In the genomic region with DNA sequence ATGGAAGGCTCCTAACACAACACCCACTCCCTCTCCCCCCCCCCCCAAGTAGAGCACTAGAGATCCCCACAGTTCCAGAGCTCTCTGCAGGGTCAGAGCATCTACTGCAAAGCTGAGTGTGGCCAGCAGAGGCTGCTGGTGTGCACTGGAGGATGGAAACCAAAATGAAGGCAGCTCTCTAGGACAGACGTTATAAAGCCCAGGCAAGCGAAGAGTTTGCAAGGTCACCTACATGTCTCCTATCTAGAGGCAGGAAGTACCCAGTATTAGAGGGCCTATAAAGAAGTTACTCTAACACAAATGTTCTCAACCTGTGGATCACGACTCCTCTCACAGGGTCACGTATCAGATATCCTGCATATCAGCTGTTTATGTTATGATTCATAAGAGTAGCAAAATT, we compare ENCODE assay signal across 8 mouse cellular contexts.
DNase-seq lines count a peak whose midpoint lies in the region; ATAC-seq and TF ChIP-seq lines count a peak whose summit lies in the region.

No protein-coding gene starts in this region.

- no peak overlapping the region for H3K4me3 ChIP-seq in lung, embryonic 14.5 days (ENCODE audit: low read depth, low read length)

- no peaks in the 10 kb centered on the region for H3K9me3 ChIP-seq in lung, embryonic 14.5 days (ENCODE audit: low read depth, low read length)

- no peaks in the 10 kb centered on the region for H3K36me3 ChIP-seq in lung, embryonic 14.5 days (ENCODE audit: insufficient read depth)

- H3K27me3 ChIP-seq in lung, embryonic 14.5 days (ENCODE audit: insufficient read depth, low read length) = no peaks in the 10 kb centered on the region

- no peaks in the 10 kb centered on the region for H3K4me1 ChIP-seq in lung, embryonic 14.5 days (ENCODE audit: insufficient read depth)

- peak; percentile 81 for TF ChIP-seq CTCF in lung, embryonic 14.5 days (IDR thresholded peaks at IDR 0.05; ENCODE audit: low read depth)

- no peak overlapping the region for H3K4me2 ChIP-seq in lung, embryonic 14.5 days

- DNase-seq in thymus, postnatal 4 days = peak; percentile 19
- DNase-seq in thymus, postnatal 36 days = no peak
- peak; percentile 72 to 74 for DNase-seq in cerebellum, postnatal 10 days
- DNase-seq in kidney, postnatal 10 days = peak; percentile 61
- DNase-seq in lung, embryonic 14.5 days = peak; percentile 78
- peak; percentile 32 for DNase-seq in ovary, postnatal 14 days (ENCODE audit: low spot score)
- no peak for DNase-seq in thymus, adult 18-20 months

- ATAC-seq in granulocyte monocyte progenitor cell, adult 5-6 weeks (replicated peaks; ENCODE audit: poor library complexity, severe bottlenecking) = peak; percentile 74
- ATAC-seq in lung, embryonic 14.5 days (ENCODE audit: insufficient read depth) = peak; percentile 73

- H3K9ac ChIP-seq in lung, embryonic 14.5 days = no peak overlapping the region

- H3K27ac ChIP-seq in lung, embryonic 14.5 days (ENCODE audit: low read depth) = no peak overlapping the region

- WGBS in lung, embryonic 14.5 days = 45% methylated on average over 4 of the region's 4 CpGs

Comparison
In these comparisons a context has a peak if more than half of its experiments do, and no peak if none do; other contexts are left out.
1. DNase-seq: peak in thymus, postnatal 4 days (single experiment), cerebellum, postnatal 10 days (2 of 2), kidney, postnatal 10 days (single experiment), lung, embryonic 14.5 days (single experiment) and ovary, postnatal 14 days (single experiment); none in thymus, postnatal 36 days (0 of 2) and thymus, adult 18-20 months (0 of 2).